Mouse (Mus musculus) embryonic stem cell, embryonic (primary cell): Measurements from ENCODE around the gene Srpk1.

Source experiments
- CTCF ChIA-PET, 4 experiments: fragments of 300-600 bp in 2 of 4; fragments of 350-600 bp in 2 of 4; sonication (Branson Sonifier 250); formaldehyde crosslinking; loops; one replicate each; lab custom pipeline; 2022; ENCODE audit warnings: inconsistent platforms in 2 of 4; lab: Charles Lee
- POLR2A ChIA-PET, 4 experiments: fragments of 300-600 bp in 2 of 4; fragments of 350-600 bp in 2 of 4; sonication (Branson Sonifier 250); formaldehyde crosslinking; loops; one replicate each; lab custom pipeline; 2022; ENCODE audit warnings: antibody characterized with exemption in 4 of 4, inconsistent platforms in 1 of 4; lab: Charles Lee

The Srpk1 gene

GRCm38 (mm10) chr17:28624841-28625240 is 2.3 kb upstream of the Srpk1 start:
- POLR2A ChIA-PET = interaction anchor here in 3 of 4 experiments (1.0 to 18.8 kb wide), 5 partner anchors 9 to 362 kb away, joined by 3 to 239 read pairs (median 6); no protein-coding TSS in a partner anchor

GRCm38 (mm10) chr17:28621381-28622299 is 869 bp downstream of the Srpk1 start:
- CTCF ChIA-PET = interaction anchor here (0.6 to 2.0 kb wide), 10 partner anchors 15 to 1967 kb away, joined by 3 to 7 read pairs (median 4); no protein-coding TSS in a partner anchor
- POLR2A ChIA-PET = interaction anchor here (0.5 to 18.8 kb wide), 49 partner anchors 7 to 410 kb away, joined by 3 to 239 read pairs (median 4); partner anchors contain the start of genes Clpsl2 (in 1 of the 4), Mapk14 (in 1 of the 4) and Srsf3 (in 1 of the 4)

More at GRCm38 (mm10) chr17:28624841-28625240, 2.3 kb upstream of the Srpk1 start:
- CTCF ChIA-PET = interaction anchor here in 1 of 4 experiments (1.1 kb wide), 1 partner anchor 9 kb away, joined by 3 read pairs; no protein-coding TSS in a partner anchor

GRCm38 (mm10) chr17:28618775-28619174 is 3.7 kb downstream of the Srpk1 start:
- POLR2A ChIA-PET = interaction anchor here in 3 of 4 experiments (0.5 to 18.8 kb wide), 6 partner anchors 4 to 196 kb away, joined by 3 to 239 read pairs (median 26); partner anchors contain the start of gene Srpk1 (in 1 of the 3)
- CTCF ChIA-PET = interaction anchor here in 1 of 4 experiments (0.6 to 1.6 kb wide), 2 partner anchors 26 to 40 kb away, joined by 4 read pairs; no protein-coding TSS in a partner anchor

DNA sequence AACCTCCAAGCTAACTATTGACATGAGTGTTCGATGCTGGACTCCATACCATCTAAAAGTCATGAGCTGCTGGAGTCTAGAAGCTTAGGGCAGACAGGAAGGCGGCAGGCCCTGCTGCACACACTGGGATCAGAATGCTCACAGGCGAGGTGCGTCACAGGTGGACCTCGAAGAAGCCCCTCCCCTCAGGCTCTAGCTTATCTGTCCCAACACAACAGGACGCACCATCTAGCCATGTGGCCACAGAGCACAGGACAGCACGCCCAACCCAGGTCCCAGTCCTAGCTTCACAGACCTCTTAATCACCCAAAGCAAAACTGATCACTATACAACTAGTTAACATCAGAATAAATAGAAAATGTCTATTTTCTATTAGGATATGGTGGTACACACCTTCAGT is 4.4 kb downstream of the Srpk1 start:
- POLR2A ChIA-PET = interaction anchor here in 3 of 4 experiments (0.5 to 18.8 kb wide), 14 partner anchors 5 to 477 kb away, joined by 3 to 239 read pairs (median 4); partner anchors contain the start of gene Srpk1 (in 1 of the 3)
- CTCF ChIA-PET = interaction anchor here in 3 of 4 experiments (0.6 to 1.2 kb wide), 7 partner anchors 10 to 249 kb away, joined by 3 to 4 read pairs (median 3); no protein-coding TSS in a partner anchor

DNA sequence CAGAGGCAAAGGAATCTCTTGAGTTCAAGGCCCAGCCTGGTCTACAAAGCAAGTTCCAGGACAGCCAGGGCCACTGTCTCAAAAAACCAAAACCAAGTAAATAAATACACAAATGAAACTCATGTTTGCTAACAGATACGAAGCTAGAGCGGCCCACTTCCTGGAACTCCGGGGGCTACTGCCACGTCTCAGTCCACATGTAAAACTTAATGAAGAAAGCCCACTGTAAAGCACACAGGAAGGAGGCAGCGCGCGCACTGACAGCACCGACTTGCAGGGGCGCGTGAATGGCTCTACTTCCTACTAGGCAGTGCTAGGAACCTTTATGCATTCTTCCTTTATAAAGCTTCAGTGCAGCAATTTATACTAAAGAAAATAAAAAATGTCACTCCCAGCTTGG is 4.9 kb downstream of the Srpk1 start:
- ChIA-PET POLR2A (interaction anchor here in 3 of 4 experiments (0.5 to 18.8 kb wide), 14 partner anchors 6 to 477 kb away, joined by 3 to 239 read pairs (median 4); partner anchors contain the start of gene Srpk1 (in 1 of the 3)), CTCF (interaction anchor here in 3 of 4 experiments (0.6 to 1.2 kb wide), 6 partner anchors 10 to 249 kb away, joined by 3 to 4 read pairs (median 3); no protein-coding TSS in a partner anchor)

DNA sequence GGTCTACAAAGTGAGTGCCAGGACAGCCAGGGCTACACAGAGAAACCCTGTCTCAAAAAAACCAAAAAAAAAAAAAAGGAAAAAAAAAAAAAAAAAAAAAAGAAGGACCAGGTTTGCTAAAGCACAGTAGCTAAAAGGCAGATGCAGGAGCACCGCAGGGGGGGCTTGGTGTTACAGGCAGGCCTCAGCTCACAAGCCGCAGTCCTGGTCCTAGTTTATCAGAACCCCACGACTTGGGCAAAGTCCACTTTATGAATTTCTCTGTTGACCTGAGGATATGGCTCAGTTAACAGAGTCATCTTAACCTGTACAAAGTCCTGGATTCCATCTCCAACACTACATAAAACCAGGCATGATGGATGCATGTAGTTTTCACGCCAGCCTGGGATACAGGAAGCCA is 7.2 kb downstream of the Srpk1 start:
- ChIA-PET POLR2A (interaction anchor here in 3 of 4 experiments (0.6 to 18.8 kb wide), 16 partner anchors 6 to 243 kb away, joined by 3 to 239 read pairs (median 3); partner anchors contain the start of genes Clps (in 1 of the 3) and Srpk1 (in 1 of the 3)), CTCF (interaction anchor here in 2 of 4 experiments (0.6 to 1.4 kb wide), 5 partner anchors 10 to 1539 kb away, joined by 3 to 5 read pairs (median 4); no protein-coding TSS in a partner anchor)

- POLR2A ChIA-PET = interaction anchor here in 3 of 4 experiments (0.6 to 18.5 kb wide), 12 partner anchors 8 to 290 kb away, joined by 3 to 239 read pairs (median 4); partner anchors contain the start of genes Srpk1 (in 1 of the 3) and Tead3 (in 1 of the 3)
Observed at GRCm38 (mm10) chr17:28613096-28613495, 9.4 kb downstream of the Srpk1 start.

GRCm38 (mm10) chr17:28612603-28613002 is 9.9 kb downstream of the Srpk1 start:
- POLR2A ChIA-PET = interaction anchor here in 2 of 4 experiments (1.0 to 18.5 kb wide), 6 partner anchors 8 to 34 kb away, joined by 3 to 239 read pairs (median 14); partner anchors contain the start of gene Srpk1 (in 1 of the 2)
- CTCF ChIA-PET = no interaction called here

More at GRCm38 (mm10) chr17:28613096-28613495, 9.4 kb downstream of the Srpk1 start:
- CTCF ChIA-PET = no interaction called here

GRCm38 (mm10) chr17:28609543-28609942 is 13.0 kb downstream of the Srpk1 start:
- ChIA-PET CTCF (interaction anchor here in 2 of 4 experiments (0.6 to 1.3 kb wide), 2 partner anchors 19 to 304 kb away, joined by 3 to 4 read pairs; no protein-coding TSS in a partner anchor), POLR2A (interaction anchor here in 2 of 4 experiments (0.7 to 18.5 kb wide), 11 partner anchors 11 to 192 kb away, joined by 3 to 239 read pairs (median 3); partner anchors contain the start of gene Srpk1 (in 1 of the 2))

- CTCF ChIA-PET = interaction anchor here in 1 of 4 experiments (1.6 kb wide), 1 partner anchor 9 kb away, joined by 11 read pairs; no protein-coding TSS in a partner anchor
- POLR2A ChIA-PET = interaction anchor here in 3 of 4 experiments (0.8 to 18.5 kb wide), 15 partner anchors 8 to 146 kb away, joined by 3 to 239 read pairs (median 3); partner anchors contain the start of gene Srpk1 (in 2 of the 3)
Observed at GRCm38 (mm10) chr17:28601557-28602250, 20.8 kb downstream of the Srpk1 start.

DNA sequence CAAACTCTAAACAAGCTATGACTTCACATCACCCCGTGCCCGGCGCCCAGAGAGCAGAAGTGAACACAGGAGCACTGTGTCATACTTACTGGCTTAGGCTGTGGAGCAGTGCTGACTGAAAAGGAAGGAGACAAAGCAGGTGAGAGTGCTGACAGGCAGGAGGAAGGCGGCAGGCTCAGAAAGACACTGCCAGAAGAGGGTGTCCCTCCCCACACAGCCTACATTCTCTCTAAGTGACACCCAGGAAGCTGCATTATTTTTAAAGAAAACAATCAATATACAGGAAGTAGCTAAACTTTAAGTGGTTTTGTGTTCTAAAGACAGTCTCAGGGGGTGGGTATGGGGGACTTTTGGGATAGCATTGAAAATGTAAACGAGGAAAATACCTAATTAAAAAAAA is 21.7 kb downstream of the Srpk1 start:
- CTCF ChIA-PET = interaction anchor here in 2 of 4 experiments (0.6 to 0.7 kb wide), 3 partner anchors 74 to 417 kb away, joined by 3 read pairs; no protein-coding TSS in a partner anchor
- POLR2A ChIA-PET = interaction anchor here in 2 of 4 experiments (0.6 to 18.5 kb wide), 6 partner anchors 11 to 566 kb away, joined by 3 to 239 read pairs (median 3); partner anchors contain the start of genes Ppard (in 1 of the 2) and Srpk1 (in 1 of the 2)

DNA sequence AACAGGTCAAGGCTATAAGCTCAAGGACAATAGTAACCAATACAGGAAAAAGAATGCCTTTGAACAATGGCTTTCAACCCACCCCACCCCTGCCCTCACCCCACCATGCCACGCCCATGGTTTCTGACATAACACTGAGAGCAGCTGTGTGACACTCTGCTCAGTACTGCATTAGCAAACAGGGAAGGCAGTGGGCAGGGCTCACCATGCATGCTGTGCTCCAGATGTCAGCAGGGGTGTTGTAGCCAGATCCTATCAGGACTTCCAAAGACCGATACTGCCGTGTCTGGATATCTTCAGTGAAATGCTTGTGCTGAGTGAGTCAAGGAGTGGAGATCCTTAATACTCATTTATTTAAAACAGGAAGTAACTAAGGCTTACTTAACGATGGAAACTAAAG is 28.5 kb downstream of the Srpk1 start:
- POLR2A ChIA-PET = interaction anchor here (0.6 to 6.5 kb wide), 55 partner anchors 9 to 892 kb away, joined by 3 to 105 read pairs (median 5); partner anchors contain the start of genes Srpk1 (in 3 of the 4), Lhfpl5 (in 2 of the 4) and Mapk14 (in 1 of the 4)
- CTCF ChIA-PET = interaction anchor here (0.5 to 3.0 kb wide), 26 partner anchors 9 to 1933 kb away, joined by 3 to 22 read pairs (median 4); partner anchors contain the start of gene Clps (in 2 of the 4)

DNA sequence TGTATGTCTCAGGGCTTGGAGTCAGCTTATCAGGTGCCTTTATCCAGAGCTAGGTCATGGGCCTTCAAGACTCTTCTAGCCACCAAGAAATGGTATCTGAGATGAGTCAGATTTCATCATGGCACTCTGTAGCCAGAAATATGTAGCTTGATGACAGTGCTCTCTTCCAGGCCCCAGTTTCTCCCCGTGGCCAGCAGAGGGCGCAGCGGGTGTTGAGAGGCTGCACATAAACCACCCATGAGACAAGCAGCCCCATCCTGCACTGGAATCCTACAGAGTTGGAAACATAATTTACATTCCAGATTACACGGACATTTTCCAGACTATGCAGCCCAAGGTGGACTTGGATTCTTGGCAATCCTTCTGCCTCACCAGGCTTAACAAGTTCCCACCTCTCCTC is 29.5 kb downstream of the Srpk1 start:
- POLR2A ChIA-PET = interaction anchor here (0.5 to 6.5 kb wide), 51 partner anchors 9 to 885 kb away, joined by 3 to 105 read pairs (median 5); partner anchors contain the start of genes Srpk1 (in 3 of the 4), Lhfpl5 (in 2 of the 4) and Mapk14 (in 1 of the 4)
- CTCF ChIA-PET = interaction anchor here (0.5 to 3.0 kb wide), 34 partner anchors 8 to 277 kb away, joined by 3 to 22 read pairs (median 4); partner anchors contain the start of gene Clps (in 2 of the 4)

GRCm38 (mm10) chr17:28591476-28591875 is 31.0 kb downstream of the Srpk1 start:
- POLR2A ChIA-PET = interaction anchor here in 3 of 4 experiments (0.6 to 6.5 kb wide), 28 partner anchors 10 to 307 kb away, joined by 3 to 105 read pairs (median 4); partner anchors contain the start of genes Srpk1 (in 3 of the 3) and Mapk14 (in 1 of the 3)
- CTCF ChIA-PET = interaction anchor here (0.6 to 3.0 kb wide), 12 partner anchors 8 to 1407 kb away, joined by 3 to 22 read pairs (median 6); no protein-coding TSS in a partner anchor

GRCm38 (mm10) chr17:28590596-28590995 is 31.9 kb downstream of the Srpk1 start:
- ChIA-PET POLR2A (interaction anchor here in 3 of 4 experiments (0.5 to 6.5 kb wide), 33 partner anchors 8 to 173 kb away, joined by 3 to 105 read pairs (median 4); partner anchors contain the start of genes Srpk1 (in 3 of the 3) and Mapk14 (in 2 of the 3)), CTCF (interaction anchor here in 3 of 4 experiments (0.6 to 2.5 kb wide), 6 partner anchors 10 to 186 kb away, joined by 3 to 14 read pairs (median 4); no protein-coding TSS in a partner anchor)
